24 mouse cellular contexts compared by ENCODE assay signal in the genomic region with DNA sequence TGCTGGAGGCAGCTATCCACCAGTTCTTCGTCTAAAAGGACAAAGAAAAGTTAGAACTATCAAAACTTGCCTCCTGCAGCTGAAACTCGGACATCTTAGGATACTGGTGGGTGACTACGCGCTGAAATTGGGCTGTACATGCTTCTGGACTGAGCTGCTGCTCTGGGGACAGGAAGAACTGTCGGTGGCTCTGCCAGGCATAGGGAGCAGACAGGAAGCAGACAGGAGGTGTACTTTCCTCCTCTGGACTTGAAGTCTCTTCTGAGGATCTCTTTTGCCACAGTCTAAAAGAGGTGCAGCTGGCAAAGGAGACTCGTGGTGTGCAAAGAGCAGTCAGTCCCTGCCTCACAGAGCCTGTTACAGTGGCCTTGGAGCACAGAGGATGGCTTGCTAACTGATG. TPM values are rescaled to one million over a fixed set of nuclear protein-coding genes. Genes with fewer than 3 reads are reported as not detected.
DNase-seq lines count a peak whose midpoint lies in the region; ATAC-seq and TF ChIP-seq lines count a peak whose summit lies in the region.
"Had no signal": no experiment of that assay in that cellular context is flagged by ENCODE, and none has a peak within 500 bp of the region (broad histone marks: within the 10 kb centered on the region; RNA-seq: fewer than 3 reads in every experiment).

No protein-coding gene starts in this region.

- H3K27ac ChIP-seq in liver, embryonic 11.5 days (ENCODE audit: low read depth, low read length), result no peak overlapping the region
- no peak overlapping the region for H3K27ac ChIP-seq in liver, postnatal 0 days (ENCODE audit: low read depth)
- H3K27ac ChIP-seq: embryonic facial prominence, embryonic 12.5 days; forebrain, embryonic 12.5 days; heart, embryonic 13.5 days; hindbrain, embryonic 13.5 days; hindbrain, postnatal 0 days had no signal

- no peak for DNase-seq in liver, embryonic 11.5 days (ENCODE audit: low spot score)
- DNase-seq in liver, postnatal 0 days, result no peak
- DNase-seq in G1E (ENCODE audit: low spot score), result no peak
- no peak for DNase-seq in thymus, postnatal 4 days
- DNase-seq in embryo, embryonic 9.5 days (ENCODE audit: extremely low spot score), result no peak
- DNase-seq: adrenal gland, postnatal 14 days; B cell, adult 2 months; cerebellum, adult 11-12 months; cerebellum, adult 9-10 months; cerebellum, postnatal 25 days; gastrocnemius, postnatal 10 days; heart, adult 18-20 months; heart, postnatal 4 days had no signal

- no peak for ATAC-seq in liver, embryonic 11.5 days (replicated peaks; ENCODE audit: low FRiP score)
- no peak for ATAC-seq in liver, postnatal 0 days
- ATAC-seq in G1E (ENCODE audit: extremely low read depth, insufficient number of reproducible peaks, low FRiP score, poor library complexity, severe bottlenecking), result no peak
- ATAC-seq in common myeloid progenitor, adult 5-6 weeks (replicated peaks; ENCODE audit: low read depth, poor library complexity, severe bottlenecking), result peak; percentile 41
- peak; percentile 48 for ATAC-seq in megakaryocyte-erythroid progenitor cell, adult 5-6 weeks (replicated peaks; ENCODE audit: low FRiP score, low TSS enrichment, poor library complexity, severe bottlenecking)
- ATAC-seq: activated CD4-positive, CD25-positive, alpha-beta regulatory T cell, adult 4 months; CD4-positive, CD25-positive, alpha-beta regulatory T cell, adult 4 months; forebrain, embryonic 16.5 days; hindbrain, postnatal 0 days; Patski had no signal

- no peak for TF ChIP-seq EP300 in liver, postnatal 0 days (IDR thresholded peaks at IDR 0.05; ENCODE audit: low read depth)

- peaks cover 2% of the 10 kb centered on the region; the same call in 1 of the 2 replicates for H3K9me3 ChIP-seq in liver, embryonic 11.5 days (ENCODE audit: control insufficient read depth, low read length)
- H3K9me3 ChIP-seq in liver, postnatal 0 days (ENCODE audit: low read length), result no peaks in the 10 kb centered on the region
- H3K9me3 ChIP-seq in G1E (replicated peaks), result peaks cover 5% of the 10 kb centered on the region
- H3K9me3 ChIP-seq: embryonic facial prominence, embryonic 12.5 days; forebrain, embryonic 12.5 days; heart, embryonic 13.5 days; hindbrain, embryonic 13.5 days had no signal

- TF ChIP-seq CTCF in liver, postnatal 0 days (IDR thresholded peaks at IDR 0.05; ENCODE audit: low read depth), result no peak
- no peak for TF ChIP-seq CTCF in G1E (IDR thresholded peaks at IDR 0.05; ENCODE audit: low read depth, low read length)

- H3K4me1 ChIP-seq in liver, embryonic 11.5 days (replicated peaks; ENCODE audit: control insufficient read depth, insufficient read depth, low read length), result peaks cover 5% of the 10 kb centered on the region
- H3K4me1 ChIP-seq in liver, postnatal 0 days (ENCODE audit: insufficient read depth), result no peaks in the 10 kb centered on the region
- H3K4me1 ChIP-seq in G1E (ENCODE audit: insufficient read depth, low read depth, low read length), result peaks cover 54% of the 10 kb centered on the region
- H3K4me1 ChIP-seq: forebrain, embryonic 12.5 days; hindbrain, embryonic 13.5 days had no signal

- H3K27me3 ChIP-seq in liver, embryonic 11.5 days (replicated peaks; ENCODE audit: control insufficient read depth, insufficient read depth, low read length), result no peaks in the 10 kb centered on the region
- no peaks in the 10 kb centered on the region for H3K27me3 ChIP-seq in liver, postnatal 0 days (ENCODE audit: insufficient read depth, low read length)
- no peaks in the 10 kb centered on the region for H3K27me3 ChIP-seq in G1E (ENCODE audit: insufficient read depth, low read length)
- H3K27me3 ChIP-seq: forebrain, embryonic 12.5 days; heart, embryonic 13.5 days; hindbrain, embryonic 13.5 days had no signal

- 34% methylated on average over 6 of the region's 6 CpGs for WGBS in liver, embryonic 11.5 days
- 29% methylated on average over 6 of the region's 6 CpGs for WGBS in liver, postnatal 0 days (ENCODE audit: insufficient replicate concordance)

- H3K4me2 ChIP-seq in liver, embryonic 11.5 days, result 0 out of 2 replicates have a peak overlapping the region, but pooled peaks have one; percentile 9
- no peak overlapping the region for H3K4me2 ChIP-seq in liver, postnatal 0 days (ENCODE audit: low read depth, low read length)
- H3K4me2 ChIP-seq: embryonic facial prominence, embryonic 12.5 days; forebrain, embryonic 12.5 days; heart, embryonic 13.5 days; hindbrain, embryonic 13.5 days had no signal

- H3K9ac ChIP-seq in liver, embryonic 11.5 days (ENCODE audit: low read depth, low read length), result no peak overlapping the region
- no peak overlapping the region for H3K9ac ChIP-seq in liver, postnatal 0 days (replicated peaks)
- H3K9ac ChIP-seq: embryonic facial prominence, embryonic 12.5 days; forebrain, embryonic 12.5 days; heart, embryonic 13.5 days; hindbrain, embryonic 13.5 days had no signal

- no peaks in the 10 kb centered on the region for H3K36me3 ChIP-seq in liver, embryonic 11.5 days (ENCODE audit: control insufficient read depth, insufficient read depth, low read length)
- H3K36me3 ChIP-seq in liver, postnatal 0 days (replicated peaks; ENCODE audit: insufficient read depth, low read length), result no peaks in the 10 kb centered on the region
- no peaks in the 10 kb centered on the region for H3K36me3 ChIP-seq in G1E (replicated peaks)
- H3K36me3 ChIP-seq: embryonic facial prominence, embryonic 12.5 days; forebrain, embryonic 12.5 days; heart, embryonic 13.5 days; hindbrain, embryonic 13.5 days had no signal

- no peak overlapping the region for H3K4me3 ChIP-seq in liver, embryonic 11.5 days (ENCODE audit: low read depth, low read length)
- H3K4me3 ChIP-seq in liver, postnatal 0 days (ENCODE audit: low read depth, low read length), result no peak overlapping the region
- H3K4me3 ChIP-seq in G1E (ENCODE audit: low read depth, low read length), result peak overlapping the region; percentile 5; the same call in 1 of the 2 replicates
- H3K4me3 ChIP-seq: embryonic facial prominence, embryonic 12.5 days; forebrain, embryonic 12.5 days; heart, embryonic 13.5 days; hindbrain, embryonic 13.5 days had no signal

RNA-seq across cellular contexts. Expression of a gene that starts 20.9 kb away (rescaled TPM):
- 3.9 and 4.9 TPM in 2 replicates for polyA plus RNA-seq in liver, embryonic 11.5 days (2014; fragmentation: Nextera tagmentation; extraction: Ambion mirVana)
- polyA plus RNA-seq in liver, postnatal 0 days (2015; fragmentation: Nextera tagmentation; extraction: Ambion mirVana), result 2.2 and 2.5 TPM in 2 replicates
- total RNA-seq in G1E (2014; fragmentation: Nextera tagmentation), result 12.4 and 21.1 TPM in 2 replicates
- total RNA-seq in G1E (2017), result 12.1 and 13.0 TPM in 2 replicates
- polyA plus RNA-seq in G1E (2012), result 1.7 and 1.8 TPM in 2 replicates
- total RNA-seq in common myeloid progenitor, adult 5-6 weeks (2017), result 5.9 and 15.3 TPM in 2 replicates
- total RNA-seq in megakaryocyte-erythroid progenitor cell, adult 5-6 weeks (2014; fragmentation: Nextera tagmentation), result 3.5 and 9.8 TPM in 2 replicates
- total RNA-seq in megakaryocyte-erythroid progenitor cell, adult 5-6 weeks (2017), result 6.2 TPM in 1 of 2 replicates, not detected in the other
- total RNA-seq: hindbrain, postnatal 0 days had no signal

RNA-seq across cellular contexts. Expression of a gene that starts 37.1 kb away (rescaled TPM):
- polyA plus RNA-seq in liver, embryonic 11.5 days (2014; fragmentation: Nextera tagmentation; extraction: Ambion mirVana), result 8.0 and 8.6 TPM in 2 replicates
- 5.1 and 5.2 TPM in 2 replicates for polyA plus RNA-seq in liver, postnatal 0 days (2015; fragmentation: Nextera tagmentation; extraction: Ambion mirVana)
- 98.8 and 107 TPM in 2 replicates for total RNA-seq in G1E (2014; fragmentation: Nextera tagmentation)
- 41.7 and 44.5 TPM in 2 replicates for total RNA-seq in G1E (2017)
- 1.3 and 1.9 TPM in 2 replicates for polyA plus RNA-seq in G1E (2012)
- total RNA-seq in common myeloid progenitor, adult 5-6 weeks (2017), result 11.8 and 12.2 TPM in 2 replicates
- total RNA-seq in megakaryocyte-erythroid progenitor cell, adult 5-6 weeks (2014; fragmentation: Nextera tagmentation), result 15.3 and 16.8 TPM in 2 replicates
- 9.6 and 11.3 TPM in 2 replicates for total RNA-seq in megakaryocyte-erythroid progenitor cell, adult 5-6 weeks (2017)

RNA-seq across cellular contexts. Expression of a gene that starts 39.9 kb away (rescaled TPM):
- polyA plus RNA-seq in liver, embryonic 11.5 days (2014; fragmentation: Nextera tagmentation; extraction: Ambion mirVana), result 20.8 and 23.6 TPM in 2 replicates
- 7.4 and 9.3 TPM in 2 replicates for polyA plus RNA-seq in liver, postnatal 0 days (2015; fragmentation: Nextera tagmentation; extraction: Ambion mirVana)
- total RNA-seq in G1E (2014; fragmentation: Nextera tagmentation) (444 and 474 TPM in 2 replicates), G1E (2017) (136 and 149 TPM in 2 replicates)
- polyA plus RNA-seq in G1E (2012), result 2,434 and 2,443 TPM in 2 replicates
- total RNA-seq in common myeloid progenitor, adult 5-6 weeks (2017), result 17.1 and 36.8 TPM in 2 replicates
- 16.8 and 21.8 TPM in 2 replicates for total RNA-seq in megakaryocyte-erythroid progenitor cell, adult 5-6 weeks (2014; fragmentation: Nextera tagmentation)
- 7.1 and 8.3 TPM in 2 replicates for total RNA-seq in megakaryocyte-erythroid progenitor cell, adult 5-6 weeks (2017)

RNA-seq across cellular contexts. Expression of a gene that starts 53.6 kb away (rescaled TPM):
- polyA plus RNA-seq in liver, embryonic 11.5 days (2014; fragmentation: Nextera tagmentation; extraction: Ambion mirVana), result 0.66 and 1.5 TPM in 2 replicates
- polyA plus RNA-seq in liver, postnatal 0 days (2015; fragmentation: Nextera tagmentation; extraction: Ambion mirVana), result 0.88 and 1.3 TPM in 2 replicates
- not detected in 2 replicates for total RNA-seq in G1E (2014; fragmentation: Nextera tagmentation)
- total RNA-seq in G1E (2017), result 0.29 and 3.0 TPM in 2 replicates
- polyA plus RNA-seq in G1E (2012), result not detected in 2 replicates
- total RNA-seq in common myeloid progenitor, adult 5-6 weeks (2017), result 0.50 TPM in 1 of 2 replicates, not detected in the other
- not detected in 2 replicates for total RNA-seq in megakaryocyte-erythroid progenitor cell, adult 5-6 weeks (2014; fragmentation: Nextera tagmentation)
- not detected in 2 replicates for total RNA-seq in megakaryocyte-erythroid progenitor cell, adult 5-6 weeks (2017)
- polyA plus RNA-seq: activated CD4-positive, CD25-positive, alpha-beta regulatory T cell, adult 4 months; CD4-positive, CD25-positive, alpha-beta regulatory T cell, adult 4 months had no signal

Comparison
In these comparisons a context has a peak if more than half of its experiments do, and no peak if none do; other contexts are left out.
1. ATAC-seq: peak in common myeloid progenitor, adult 5-6 weeks (single experiment) and megakaryocyte-erythroid progenitor cell, adult 5-6 weeks (single experiment); none in liver, embryonic 11.5 days (single experiment), liver, postnatal 0 days (single experiment) and G1E (single experiment).